Mouse (Mus musculus): ENCODE data around the gene Olfr976. TPM values are rescaled to one million over a fixed set of nuclear protein-coding genes. Genes with fewer than 3 reads are reported as not detected.
"Not testable (repeated sequence)": the region's sequence is repeated elsewhere in the genome, so short reads cannot be mapped to it uniquely, and the experiment has no call there.

Olfr976 gene
- total RNA-seq (2021) = not detected

DNA sequence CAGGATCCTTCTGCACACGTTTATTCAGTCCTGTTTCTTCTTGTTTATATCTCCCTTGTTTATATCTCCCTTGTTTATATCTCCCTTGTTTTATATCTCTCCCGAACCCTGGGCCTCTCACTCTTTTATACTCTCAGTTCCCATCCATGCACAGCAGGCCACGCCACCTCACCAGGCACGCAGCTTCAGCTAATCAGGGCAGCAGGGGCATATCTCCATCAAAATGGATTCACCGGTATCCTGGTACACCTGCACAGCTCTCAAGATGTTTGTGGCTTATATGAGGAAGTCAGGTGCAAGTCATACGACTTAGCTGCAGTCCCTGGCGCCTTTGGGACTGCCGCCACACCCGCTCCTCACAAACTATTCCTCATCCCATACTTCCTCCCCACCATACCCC is at the start of gene Olfr976:
Gene Olfr976, minus strand, starts transcription at position 101 of the 400 bp plus-strand sequence.
- not testable (repeated sequence) for DNase-seq

DNA sequence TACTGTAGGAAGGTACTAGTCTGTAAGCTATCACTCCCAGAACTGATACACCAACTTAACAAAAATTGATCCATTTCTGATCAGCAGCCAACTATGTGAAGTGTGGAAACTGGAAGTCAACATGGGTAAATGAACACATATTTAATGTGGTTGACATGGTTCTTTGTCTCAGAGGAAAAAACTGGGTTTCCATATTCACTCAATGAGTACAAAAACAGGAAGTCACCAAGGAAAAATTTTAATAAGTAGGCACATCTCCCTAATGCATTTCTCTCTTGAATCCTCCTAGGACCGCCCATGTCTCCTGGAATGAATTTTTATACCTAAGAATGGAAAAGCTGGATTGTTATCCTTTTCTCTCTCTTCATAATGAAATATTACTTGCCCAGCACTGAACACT is 48.5 kb upstream of the Olfr976 start, which contains the start of gene Olfr980:
Gene Olfr980, minus strand, starts transcription at position 101 of the 400 bp plus-strand sequence.
- intact Hi-C loops (cut with DNase I) = no loop called here
- no peak for DNase-seq

More for the DNA sequence above, at the start of gene Olfr976:
- intact Hi-C loops (cut with DNase I) = not testable (repeated sequence)

DNA sequence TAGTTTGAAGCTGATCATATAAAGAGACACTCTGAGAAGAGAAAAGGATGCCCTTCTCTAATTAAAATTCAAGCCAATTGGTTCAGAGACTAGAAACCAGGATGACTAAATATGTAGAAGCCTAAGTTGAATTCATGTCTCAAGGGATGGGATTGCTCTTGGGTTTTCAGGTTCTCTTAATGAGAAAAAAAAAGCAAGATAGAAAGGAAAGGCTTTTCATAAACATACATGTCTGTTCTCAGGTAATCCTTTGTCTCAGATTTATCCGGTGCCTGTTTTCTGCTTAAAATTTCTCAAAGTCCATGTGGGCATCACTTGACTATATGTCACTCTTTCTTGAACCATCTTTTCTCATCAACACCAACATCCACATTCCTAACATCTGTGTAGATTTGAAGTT is 42.4 kb upstream of the Olfr976 start, which contains the start of gene Olfr979:
Gene Olfr979, minus strand, starts transcription at position 101 of the 400 bp plus-strand sequence.
- no peak for DNase-seq
- intact Hi-C loops (cut with DNase I) = no loop called here

DNA sequence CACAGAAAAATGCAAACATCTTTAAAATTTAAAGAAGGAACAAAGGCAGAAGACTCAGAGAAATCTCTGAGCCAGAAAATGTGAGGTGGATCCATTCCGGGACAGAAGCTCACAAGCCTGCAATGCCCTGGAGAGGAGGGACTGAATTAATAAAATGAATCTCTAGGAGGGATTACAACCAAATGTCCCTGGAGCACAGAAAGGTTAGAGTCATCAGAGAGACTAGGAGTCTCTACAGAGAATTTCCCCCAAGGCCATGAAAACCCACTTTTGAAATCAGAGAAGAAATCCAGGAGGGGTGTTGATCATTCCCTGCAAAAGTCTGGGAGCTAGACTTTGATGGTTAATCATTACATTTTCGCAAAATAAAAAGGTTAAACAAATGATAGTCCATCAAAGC is 30.9 kb upstream of the Olfr976 start, which contains the start of gene Olfr978:
Gene Olfr978, plus strand, starts transcription at position 301 of the 400 bp plus-strand sequence.
- no peak for DNase-seq
- intact Hi-C loops (cut with DNase I) = no loop called here

DNA sequence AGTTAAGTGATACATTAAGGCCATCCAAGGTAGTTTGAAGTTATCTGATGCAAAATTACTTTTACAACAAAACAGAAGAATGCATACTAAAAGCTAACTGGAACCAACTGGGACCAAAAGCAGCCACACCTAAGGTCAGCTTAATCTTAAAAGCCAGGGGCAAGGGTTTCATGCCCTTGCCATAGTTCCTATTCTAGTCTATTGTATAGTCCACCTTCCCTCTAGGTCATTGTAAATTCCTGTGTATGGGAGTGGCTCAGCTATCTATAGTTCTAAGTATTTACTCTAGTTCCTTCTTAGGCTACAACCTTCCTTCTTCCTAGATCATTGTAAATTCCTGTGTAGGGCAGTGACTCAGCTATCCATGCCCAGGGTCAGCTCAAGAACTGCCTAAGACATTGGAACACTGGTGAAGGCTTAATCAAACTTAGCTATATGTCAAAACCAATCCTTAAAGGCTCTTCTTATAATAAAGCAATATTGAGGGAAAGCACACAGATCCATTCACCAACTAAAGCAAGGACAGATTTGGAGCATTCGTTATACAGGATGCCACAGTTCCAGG is 15.7 kb upstream of the Olfr976 start:
- DNase-seq = not testable (repeated sequence)

DNA sequence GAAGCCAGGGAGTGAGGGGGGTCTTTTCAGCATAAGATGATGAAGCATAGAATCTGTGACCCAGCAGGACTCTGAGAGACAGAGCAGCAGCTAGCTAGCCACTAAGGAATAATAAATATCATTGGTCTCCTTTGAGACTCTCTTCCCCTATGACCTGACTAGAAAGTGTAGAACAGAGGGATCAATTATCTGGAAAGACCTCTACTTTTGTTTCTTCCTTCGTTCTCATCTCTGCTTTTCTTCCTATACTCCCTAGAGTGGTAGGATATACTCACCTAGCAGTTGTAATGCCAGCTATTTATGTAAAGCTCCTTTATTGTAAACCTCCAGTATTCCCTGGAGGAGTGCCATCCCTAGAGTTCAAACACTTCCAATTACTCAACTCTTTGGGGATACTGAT is 9.0 kb downstream of the Olfr976 start, which contains the start of gene Olfr975:
Gene Olfr975, minus strand, starts transcription at position 101 of the 400 bp plus-strand sequence.
- intact Hi-C loops (cut with DNase I) = no loop called here
- DNase-seq = no peak

More for the DNA sequence above, 15.7 kb upstream of the Olfr976 start:
- intact Hi-C loops (cut with DNase I) = not testable (repeated sequence)

DNA sequence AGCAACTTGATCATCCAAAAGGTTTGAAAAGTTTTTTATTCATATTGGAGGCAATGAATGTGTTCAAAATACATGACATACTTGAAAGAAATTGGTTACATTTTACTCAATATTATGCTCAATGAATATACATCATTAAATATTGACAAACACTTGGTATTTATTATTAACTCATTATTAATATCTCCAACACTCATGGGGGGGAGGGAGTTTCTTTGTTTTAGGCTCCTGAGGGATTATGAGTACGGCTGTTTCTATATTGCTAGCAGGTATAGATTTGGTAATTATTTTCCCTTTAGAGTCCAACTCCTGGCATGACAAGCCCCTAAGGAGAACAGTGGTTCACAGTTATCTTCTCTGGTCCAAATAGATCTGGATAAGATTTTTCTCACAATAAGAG is 23.7 kb downstream of the Olfr976 start, which contains the start of gene Olfr974:
Gene Olfr974, plus strand, starts transcription at position 301 of the 400 bp plus-strand sequence.
- DNase-seq = no peak
- intact Hi-C loops (cut with DNase I) = no loop called here

DNA sequence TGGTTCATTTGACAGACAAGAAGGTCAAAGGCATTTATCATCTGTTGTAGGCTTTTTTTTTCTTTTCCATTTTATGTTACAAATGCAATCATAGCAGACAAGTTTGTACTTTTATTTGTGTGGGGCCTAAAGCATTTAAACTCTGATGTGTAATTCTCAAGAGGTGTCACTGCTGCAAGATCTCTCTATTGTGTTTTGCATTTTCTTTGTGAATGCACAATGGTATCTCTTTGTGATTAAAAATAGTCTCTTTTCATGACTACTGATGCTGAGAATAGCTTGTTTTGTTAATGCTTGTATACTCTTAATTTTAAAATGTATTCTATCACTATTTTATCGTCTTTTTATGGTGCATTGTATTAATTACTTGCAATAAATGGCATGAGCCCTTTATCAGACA is 32.1 kb downstream of the Olfr976 start:
- intact Hi-C loops (cut with DNase I) = not testable (repeated sequence)

DNA sequence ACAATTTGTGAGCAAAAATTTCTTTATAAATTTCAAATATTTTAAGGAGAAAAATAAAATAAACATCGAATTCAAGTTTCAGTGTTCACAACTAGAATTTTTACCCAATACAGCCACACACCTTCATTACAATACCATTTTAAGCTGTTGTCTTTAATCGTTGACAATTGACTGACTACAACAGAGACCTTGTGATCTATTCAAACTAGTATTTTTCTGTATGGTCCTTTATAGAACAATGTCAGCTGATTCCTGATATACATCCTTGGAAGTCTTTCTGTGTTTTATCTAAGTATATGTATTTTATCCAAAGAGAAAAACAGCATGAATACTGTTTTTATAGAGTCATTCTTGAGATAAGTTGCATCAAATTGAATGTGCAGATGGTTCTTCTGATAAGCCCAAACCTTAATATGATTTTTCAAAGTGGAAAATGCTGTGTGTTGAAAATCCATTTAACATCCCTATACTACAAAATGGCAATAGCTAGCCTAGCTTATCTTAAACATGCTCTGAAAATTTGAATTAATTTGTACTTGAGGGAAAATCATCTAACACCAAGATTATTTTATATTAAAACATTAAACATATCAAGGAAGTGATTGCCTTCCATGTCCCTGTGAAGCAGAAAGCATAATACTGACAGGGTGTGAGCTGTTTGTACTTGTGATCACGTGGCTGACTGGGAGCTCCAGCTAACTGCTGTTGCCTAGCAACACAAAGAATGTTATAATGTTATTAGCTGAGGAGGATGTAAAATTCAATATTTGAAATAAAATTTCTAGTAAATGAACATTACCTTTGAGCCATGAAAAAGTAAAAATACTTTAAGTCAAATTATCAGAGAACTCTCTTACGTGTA is 32.7 kb downstream of the Olfr976 start:
- intact Hi-C loops (cut with DNase I); DNase-seq: not testable (repeated sequence)

More for the DNA sequence above, 32.1 kb downstream of the Olfr976 start:
- not testable (repeated sequence) for DNase-seq

DNA sequence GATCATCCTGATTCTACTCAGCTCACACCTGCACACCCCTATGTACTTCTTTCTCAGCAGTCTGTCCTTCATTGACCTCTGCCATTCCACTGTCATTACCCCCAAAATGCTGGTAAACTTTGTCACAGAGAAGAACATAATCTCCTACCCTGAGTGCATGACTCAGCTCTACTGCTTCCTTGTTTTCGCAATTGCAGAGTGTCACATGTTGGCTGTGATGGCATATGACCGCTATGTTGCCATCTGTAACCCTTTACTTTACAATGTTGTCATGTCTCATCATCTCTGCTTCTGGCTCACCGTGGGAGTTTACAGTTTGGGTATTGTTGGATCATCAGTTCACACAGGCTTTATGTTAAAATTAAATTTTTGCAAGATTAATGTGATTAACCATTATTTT is 51.0 kb downstream of the Olfr976 start:
- intact Hi-C loops (cut with DNase I) = no loop called here
- no peak for DNase-seq

DNA sequence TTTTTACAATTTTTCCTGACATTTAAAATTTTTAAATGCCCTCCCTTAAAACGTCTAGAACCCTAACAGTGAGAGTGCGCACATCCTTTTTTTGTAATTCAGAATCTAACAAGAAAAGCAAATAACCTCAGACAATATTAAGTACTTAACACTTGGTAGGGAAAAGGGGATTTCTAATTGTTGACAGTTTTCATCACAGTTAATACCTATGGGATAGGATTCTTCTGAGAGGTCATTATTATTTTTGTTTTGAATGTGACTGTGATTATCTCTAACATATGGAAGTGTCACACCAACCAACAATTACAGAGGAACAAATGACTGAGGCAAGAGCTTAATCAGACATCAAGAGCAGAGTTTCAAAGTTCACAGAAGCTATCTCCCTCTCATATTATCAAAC is 53.9 kb downstream of the Olfr976 start, which contains the start of gene Olfr229:
Gene Olfr229, plus strand, starts transcription at position 301 of the 400 bp plus-strand sequence.
- DNase-seq = no peak
- intact Hi-C loops (cut with DNase I) = no loop called here

DNA sequence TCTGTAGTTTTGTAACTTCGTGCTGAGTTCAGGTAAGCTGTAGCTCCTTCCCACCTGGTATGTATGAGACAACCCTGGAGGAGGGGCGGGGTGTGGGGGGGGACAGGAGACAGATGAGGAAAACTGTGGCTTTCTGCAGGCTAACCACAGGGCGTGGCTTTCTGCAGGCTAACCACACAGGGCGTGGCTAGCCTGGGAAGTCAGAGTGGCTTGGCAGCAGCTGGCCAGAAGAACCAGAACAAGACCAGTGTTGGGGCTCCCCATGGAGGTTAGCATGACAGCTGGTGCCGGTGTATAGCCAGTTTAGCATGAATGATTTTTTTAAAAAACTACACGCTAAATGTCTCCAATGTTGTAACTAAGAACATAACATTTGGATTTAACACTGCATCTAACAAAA is 55.8 kb downstream of the Olfr976 start:
- DNase-seq = no peak
- intact Hi-C loops (cut with DNase I) = no loop called here

Other genes starting within 250 kb of the Olfr976 start
- not detected for gene Olfr965, start 249.8 kb downstream of the Olfr976 start, total RNA-seq (2021)
- not detected for gene Olfr150, start 230.2 kb downstream of the Olfr976 start, total RNA-seq (2021)
- gene Olfr967, start 214.9 kb downstream of the Olfr976 start, total RNA-seq (2021) = not detected
- not detected for gene Olfr968, start 177.9 kb downstream of the Olfr976 start, total RNA-seq (2021)
- not detected for gene Olfr969, start 170.2 kb downstream of the Olfr976 start, total RNA-seq (2021)
- not detected for gene Olfr970, start 152.3 kb downstream of the Olfr976 start, total RNA-seq (2021)
- not detected for gene Olfr971, start 124.3 kb downstream of the Olfr976 start, total RNA-seq (2021)
- gene Olfr972, start 94.7 kb downstream of the Olfr976 start, total RNA-seq (2021) = not detected
- not detected for gene Olfr229, start 53.8 kb downstream of the Olfr976 start, total RNA-seq (2021)
- gene Olfr974, start 23.6 kb downstream of the Olfr976 start, total RNA-seq (2021) = not detected
- under 1 TPM in 1 of 2 experiments, not detected in 1; 0.12 TPM for gene Olfr975, start 9.1 kb downstream of the Olfr976 start, total RNA-seq (2021)
- not detected for gene Olfr978, start 31.0 kb upstream of the Olfr976 start, total RNA-seq (2021)
- gene Olfr979, start 42.3 kb upstream of the Olfr976 start, total RNA-seq (2021) = not detected
- not detected for gene Olfr980, start 48.4 kb upstream of the Olfr976 start, total RNA-seq (2021)
- gene Olfr981, start 60.3 kb upstream of the Olfr976 start, total RNA-seq (2021) = not detected
- gene Olfr982, start 112.7 kb upstream of the Olfr976 start, total RNA-seq (2021) = not detected
- gene Olfr983, start 132.5 kb upstream of the Olfr976 start, total RNA-seq (2021) = not detected
- gene Olfr984, start 153.1 kb upstream of the Olfr976 start, total RNA-seq (2021) = not detected
- gene Olfr985, start 169.1 kb upstream of the Olfr976 start, total RNA-seq (2021) = not detected
- not detected for gene Tmem225, start 187.0 kb upstream of the Olfr976 start, total RNA-seq (2021)
- not detected for gene Olfr986, start 219.8 kb upstream of the Olfr976 start, total RNA-seq (2021)
- 1 to 10 TPM; 8.5 to 9.1 TPM for gene Zfp202, start 231.2 kb upstream of the Olfr976 start, total RNA-seq (2021)